Comparison of ENCODE assay signal across 19 mouse cellular contexts in the genomic region with DNA sequence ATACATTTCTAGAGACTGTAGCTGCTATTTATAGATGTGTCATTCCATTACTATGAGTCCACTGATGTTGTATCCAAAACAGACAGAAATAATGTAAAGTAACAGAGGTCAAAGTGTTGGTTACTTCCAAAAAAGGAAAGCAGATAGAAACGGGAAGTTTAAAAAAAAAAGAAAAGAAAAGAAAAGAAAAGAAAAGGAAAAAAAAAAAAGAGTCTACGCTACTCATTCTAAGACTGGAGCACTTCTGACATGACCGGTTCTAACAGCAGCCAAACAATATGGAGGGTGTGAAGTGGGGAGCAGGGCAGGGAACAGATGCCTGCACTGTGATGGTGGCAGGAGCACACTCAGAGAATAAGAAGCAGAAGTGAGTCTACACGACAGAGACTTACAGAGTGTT.
A peak's percentile ranks its signal among the peaks of the same experiment; 100 is the strongest.
DNase-seq lines count a peak whose midpoint lies in the region; ATAC-seq and TF ChIP-seq lines count a peak whose summit lies in the region.
"Had no signal": no experiment of that assay in that cellular context is flagged by ENCODE, and none has a peak within 500 bp of the region (broad histone marks: within the 10 kb centered on the region; RNA-seq: fewer than 3 reads in every experiment).

No protein-coding gene starts in this region.

- no peaks in the 10 kb centered on the region for H3K9me3 ChIP-seq in heart, embryonic 14.5 days (ENCODE audit: control insufficient read depth, low read length)
- no peaks in the 10 kb centered on the region for H3K9me3 ChIP-seq in CH12.LX (replicated peaks; ENCODE audit: low read length)
- H3K9me3 ChIP-seq: embryonic facial prominence, embryonic 12.5 days; hindbrain, embryonic 13.5 days; intestine, embryonic 15.5 days; kidney, embryonic 15.5 days had no signal

- 62% methylated on average over 4 of the region's 4 CpGs for WGBS in heart, embryonic 14.5 days
- 60% methylated on average over 4 of the region's 4 CpGs for WGBS in heart, adult 2 months

- no peak for TF ChIP-seq POLR2A in heart, adult 2 months (IDR thresholded peaks at IDR 0.05; ENCODE audit: insufficient read depth, low read depth, low read length)
- TF ChIP-seq POLR2A in CH12.LX (IDR thresholded peaks at IDR 0.05; ENCODE audit: low read depth, low read length): no peak

- intact Hi-C loops in heart, adult 2 months (cut with DNase I): loop anchor here (5.0 kb wide), 1 partner anchor 36 kb away; no protein-coding TSS in a partner anchor

- dilution Hi-C loops in CH12.LX (cut with MboI; ENCODE audit: extremely low pct_ligation_motif_present, extremely low pct_unique_long_range_greater_than_20kb, low sequenced_read_pairs): no loop called here

- H3K4me1 ChIP-seq in heart, embryonic 14.5 days (ENCODE audit: control insufficient read depth in 2 of 2, insufficient read depth in 2 of 2, low read length in 2 of 2): peaks cover 7 to 34% of the 10 kb centered on the region in 2 experiments
- peaks cover 11% of the 10 kb centered on the region for H3K4me1 ChIP-seq in heart, adult 2 months (ENCODE audit: control insufficient read depth, insufficient read depth, low read length)
- H3K4me1 ChIP-seq in CH12.LX (ENCODE audit: control insufficient read depth in 1 of 2, insufficient read depth in 2 of 2): peaks cover 5 to 32% of the 10 kb centered on the region in 2 experiments
- peaks cover 2% of the 10 kb centered on the region; the same call in 1 of the 2 replicates for H3K4me1 ChIP-seq in brown adipose tissue, adult 24 weeks (ENCODE audit: control insufficient read depth, insufficient read depth, insufficient read length, low read length)
- H3K4me1 ChIP-seq: intestine, embryonic 15.5 days; kidney, embryonic 15.5 days had no signal

- H3K9ac ChIP-seq in heart, embryonic 14.5 days (ENCODE audit: low read length): no peak overlapping the region
- no peak overlapping the region for H3K9ac ChIP-seq in heart, adult 2 months (ENCODE audit: low read depth, low read length)
- no peak overlapping the region for H3K9ac ChIP-seq in CH12.LX (ENCODE audit: insufficient read depth, low read depth)
- H3K9ac ChIP-seq: embryonic facial prominence, embryonic 12.5 days; hindbrain, embryonic 13.5 days; intestine, embryonic 15.5 days; kidney, embryonic 15.5 days; liver, postnatal 0 days had no signal

- no peaks in the 10 kb centered on the region for H3K27me3 ChIP-seq in heart, embryonic 14.5 days (ENCODE audit: control insufficient read depth, insufficient read depth, low read length)
- no peaks in the 10 kb centered on the region for H3K27me3 ChIP-seq in heart, adult 2 months (ENCODE audit: control insufficient read depth, insufficient read depth, low read length)
- no peaks in the 10 kb centered on the region for H3K27me3 ChIP-seq in CH12.LX (replicated peaks)
- H3K27me3 ChIP-seq: embryonic facial prominence, embryonic 12.5 days; hindbrain, embryonic 13.5 days; intestine, embryonic 15.5 days; kidney, embryonic 15.5 days had no signal

- no peak for ATAC-seq in heart, embryonic 14.5 days (ENCODE audit: insufficient number of reproducible peaks, insufficient read depth, low FRiP score, low read depth)
- 0 out of 2 replicates have a peak, but pooled peaks have one; percentile 35 for ATAC-seq in monocyte, adult 5-6 weeks (replicated peaks; ENCODE audit: insufficient number of reproducible peaks, low FRiP score, low TSS enrichment, poor library complexity, severe bottlenecking)
- ATAC-seq in cerebellum, adult (ENCODE audit: insufficient number of reproducible peaks, low FRiP score, low TSS enrichment): no peak
- ATAC-seq: CD4-positive, CD25-positive, alpha-beta regulatory T cell, adult 4 months; intestine, embryonic 15.5 days; liver, postnatal 0 days had no signal

- TF ChIP-seq CTCF in heart, adult 2 months (IDR thresholded peaks at IDR 0.05): no peak
- TF ChIP-seq CTCF in CH12.LX (conservative IDR thresholded peaks at IDR 0.05 in 1 of 2, IDR thresholded peaks at IDR 0.05 in 1 of 2; ENCODE audit: low read depth in 2 of 2, low read length in 2 of 2): no peak

- no peak for DNase-seq in heart, adult 2 months
- DNase-seq in CH12.LX (ENCODE audit: extremely low read depth): peak; percentile 29
- no peak for DNase-seq in adrenal gland, postnatal 4 days (ENCODE audit: low spot score in 2 of 2)
- DNase-seq: adrenal gland, adult 2 months; cerebellum, adult 18-20 months; gastrocnemius, postnatal 10 days; liver, postnatal 0 days; midbrain, embryonic 14.5 days; thymus, postnatal 25 days had no signal

- H3K79me2 ChIP-seq in heart, adult 2 months (replicated peaks; ENCODE audit: control insufficient read depth, insufficient read depth, low read length): no peaks in the 10 kb centered on the region
- no peaks in the 10 kb centered on the region for H3K79me2 ChIP-seq in CH12.LX (replicated peaks; ENCODE audit: control insufficient read depth, extremely low read depth, insufficient read depth, poor library complexity, severe bottlenecking)

- H3K36me3 ChIP-seq in heart, embryonic 14.5 days (ENCODE audit: control insufficient read depth, insufficient read depth, low read length): no peaks in the 10 kb centered on the region
- peaks cover 13% of the 10 kb centered on the region for H3K36me3 ChIP-seq in heart, adult 2 months (ENCODE audit: control insufficient read depth, insufficient read depth, low read length)
- no peaks in the 10 kb centered on the region for H3K36me3 ChIP-seq in CH12.LX (replicated peaks in 1 of 2; ENCODE audit: control insufficient read depth in 1 of 2, insufficient read depth in 1 of 2, low read length in 1 of 2)
- H3K36me3 ChIP-seq: embryonic facial prominence, embryonic 12.5 days; hindbrain, embryonic 13.5 days; intestine, embryonic 15.5 days; kidney, embryonic 15.5 days had no signal

- no peak for TF ChIP-seq EP300 in heart, adult 2 months (IDR thresholded peaks at IDR 0.05; ENCODE audit: insufficient read depth, low read depth, low read length)
- no peak for TF ChIP-seq EP300 in CH12.LX (IDR thresholded peaks at IDR 0.05; ENCODE audit: low read length)

- in situ Hi-C loops in CH12.LX (cut with MboI; ENCODE audit: low pct_ligation_motif_present, low pct_unique_long_range_greater_than_20kb, low sequenced_read_pairs): no loop called here

- H3K4me3 ChIP-seq in heart, embryonic 14.5 days (ENCODE audit: control insufficient read depth in 1 of 2, insufficient read depth in 1 of 2, low read depth in 1 of 2, low read length in 2 of 2): no peak overlapping the region
- no peak overlapping the region for H3K4me3 ChIP-seq in heart, adult 2 months
- no peak overlapping the region for H3K4me3 ChIP-seq in CH12.LX (replicated peaks in 1 of 3; ENCODE audit: low read depth in 2 of 3, low read length in 2 of 3, poor library complexity in 1 of 3)
- H3K4me3 ChIP-seq in brown adipose tissue, adult 24 weeks (ENCODE audit: insufficient read depth, low read depth, low read length): no peak overlapping the region
- H3K4me3 ChIP-seq: embryonic facial prominence, embryonic 12.5 days; hindbrain, embryonic 13.5 days; intestine, embryonic 15.5 days; kidney, embryonic 15.5 days had no signal

- no peak overlapping the region for H3K4me2 ChIP-seq in heart, embryonic 14.5 days (ENCODE audit: low read length)
- no peak overlapping the region for H3K4me2 ChIP-seq in CH12.LX (ENCODE audit: insufficient read depth, low read depth, poor library complexity, severe bottlenecking)
- H3K4me2 ChIP-seq: embryonic facial prominence, embryonic 12.5 days; heart, embryonic 11.5 days; hindbrain, embryonic 13.5 days; intestine, embryonic 15.5 days; kidney, embryonic 15.5 days had no signal

- TF ChIP-seq RAD21 in CH12.LX (IDR thresholded peaks at IDR 0.05; ENCODE audit: low read depth, low read length): no peak

- H3K27ac ChIP-seq in heart, embryonic 14.5 days (replicated peaks in 1 of 2; ENCODE audit: control insufficient read depth in 1 of 2, insufficient read depth in 1 of 2, low read depth in 2 of 2, low read length in 2 of 2): peak overlapping the region; percentile 30 to 64; a peak in 3 of 4 replicates
- no peak overlapping the region for H3K27ac ChIP-seq in heart, adult 2 months
- no peak overlapping the region for H3K27ac ChIP-seq in CH12.LX (ENCODE audit: insufficient read depth, low read depth)
- 0 out of 2 replicates have a peak overlapping the region, but pooled peaks have one; percentile 26 for H3K27ac ChIP-seq in brown adipose tissue, adult 24 weeks (replicated peaks; ENCODE audit: low read depth, low read length)
- H3K27ac ChIP-seq: embryonic facial prominence, embryonic 12.5 days; hindbrain, embryonic 13.5 days; intestine, embryonic 15.5 days; kidney, embryonic 15.5 days had no signal

TF ChIP-seq in CH12.LX, 34 proteins besides CTCF, POLR2A, EP300 and RAD21:
- TF ChIP-seq CHD1 (IDR thresholded peaks at IDR 0.05; ENCODE audit: low read depth, low read length) (0 out of 2 replicates have a peak, but pooled peaks have one; percentile 52), MAFK (IDR thresholded peaks at IDR 0.05; ENCODE audit: insufficient replicate concordance, low read length) (no peak), MEF2A (IDR thresholded peaks at IDR 0.05; ENCODE audit: borderline replicate concordance, low read depth, low read length) (no peak; the same call in 1 of the 2 replicates), ZNF384 (IDR thresholded peaks at IDR 0.05; ENCODE audit: low read depth, low read length) (peak; percentile 73)

Comparison
In these comparisons a context has a peak if more than half of its experiments do, and no peak if none do; other contexts are left out.
1. H3K27ac ChIP-seq: peak in heart, embryonic 14.5 days (2 of 2) and brown adipose tissue, adult 24 weeks (single experiment); none in heart, adult 2 months (single experiment) and CH12.LX (single experiment).